Mouse (Mus musculus) T-cell, adult 66 days (primary cell): ENCODE measurements around the gene Atp5h. TPM values are rescaled to one million over a fixed set of nuclear protein-coding genes. Genes with fewer than 3 reads are reported as not detected.

Experiments
- total RNA-seq, 2 experiments: library from RNA; stranded (reverse); gene quantifications; 3 replicates in 1 of 2; 4 replicates in 1 of 2; pipeline ENCODE4 v1.2.4; 2023

The Atp5h gene
- 100 to 1,000 TPM; 236 to 252 TPM for total RNA-seq

GRCm38 (mm10) chr11:115419531-115420237 lies at the start of gene Atp5h, which contains the start of gene Kctd2:
Gene Atp5h, minus strand, starts transcription at chr11:115419962.
Gene Kctd2, plus strand, starts transcription at chr11:115420128.

GRCm38 (mm10) chr11:115462243-115462891 lies 42.6 kb upstream of the Atp5h start, which contains the start of gene Slc16a5:
Gene Slc16a5, plus strand, starts transcription at chr11:115462474.

GRCm38 (mm10) chr11:115439906-115440595 lies 20.3 kb upstream of the Atp5h start, which contains the start of gene Trim80:
Gene Trim80, plus strand, starts transcription at chr11:115440545.

GRCm38 (mm10) chr11:115403338-115404124 lies 16.2 kb downstream of the Atp5h start, which contains the start of gene Mrpl58:
Gene Mrpl58, plus strand, starts transcription at chr11:115403752.

GRCm38 (mm10) chr11:115381743-115382539 lies 37.8 kb downstream of the Atp5h start, which contains the start of gene Cdr2l:
Gene Cdr2l, plus strand, starts transcription at chr11:115381916.

GRCm38 (mm10) chr11:115367395-115367944 lies 52.3 kb downstream of the Atp5h start, which contains the start of gene Hid1:
Gene Hid1, minus strand, starts transcription at chr11:115367756.

Other genes starting within 250 kb of the Atp5h start
- 10 to 100 TPM; 15.5 to 25.2 TPM for gene Tmem104, start 232.5 kb downstream of the Atp5h start, total RNA-seq
- 1 to 10 TPM; 5.2 to 5.5 TPM for gene Nat9, start 232.1 kb downstream of the Atp5h start, total RNA-seq
- gene Grin2c, start 152.7 kb downstream of the Atp5h start, total RNA-seq = not detected
- 10 to 100 TPM; 22.5 to 25.4 TPM for gene Fdxr, start 142.9 kb downstream of the Atp5h start, total RNA-seq
- gene Fads6, start 122.3 kb downstream of the Atp5h start, total RNA-seq = 1 to 10 TPM; 1.1 to 1.2 TPM
- not detected for gene Otop2, start 112.8 kb downstream of the Atp5h start, total RNA-seq
- gene Ush1g, start 97.9 kb downstream of the Atp5h start, total RNA-seq = not detected
- gene Otop3, start 85.2 kb downstream of the Atp5h start, total RNA-seq = not detected
- gene Hid1, start 52.2 kb downstream of the Atp5h start, total RNA-seq = 10 to 100 TPM; 47.2 to 49.2 TPM
- 1 to 10 TPM; 2.1 to 3.1 TPM for gene Cdr2l, start 38.0 kb downstream of the Atp5h start, total RNA-seq
- gene Mrpl58, start 16.2 kb downstream of the Atp5h start, total RNA-seq = 100 to 1,000 TPM; 120 to 151 TPM
- gene Kctd2, start 166 bp upstream of the Atp5h start, total RNA-seq = 10 to 100 TPM; 61.5 TPM
- not detected for gene Trim80, start 20.6 kb upstream of the Atp5h start, total RNA-seq
- gene Slc16a5, start 42.5 kb upstream of the Atp5h start, total RNA-seq = 10 to 100 TPM; 23.8 to 32.4 TPM
- gene Armc7, start 55.7 kb upstream of the Atp5h start, total RNA-seq = 10 to 100 TPM; 37.1 to 43.6 TPM
- gene Nt5c, start 71.9 kb upstream of the Atp5h start, total RNA-seq = 100 to 1,000 TPM; 134 to 141 TPM
- gene Jpt1, start 94.4 kb upstream of the Atp5h start, total RNA-seq = 100 to 1,000 TPM; 208 to 231 TPM
- gene Sumo2, start 116.3 kb upstream of the Atp5h start, total RNA-seq = 100 to 1,000 TPM; 247 to 268 TPM
- 10 to 100 TPM; 71.9 to 80.3 TPM for gene Nup85, start 144.5 kb upstream of the Atp5h start, total RNA-seq
- gene Mrps7, start 184.0 kb upstream of the Atp5h start, total RNA-seq = 10 to 100 TPM; 26.0 to 29.7 TPM
- gene Gga3, start 184.1 kb upstream of the Atp5h start, total RNA-seq = 100 to 1,000 TPM in 1 of 2 experiments, 10 to 100 TPM in 1; 85.1 to 112 TPM
- 10 to 100 TPM; 61.1 to 61.2 TPM for gene Mif4gd, start 193.0 kb upstream of the Atp5h start, total RNA-seq
- 10 to 100 TPM; 44.3 to 53.9 TPM for gene Slc25a19, start 208.3 kb upstream of the Atp5h start, total RNA-seq